Mouse (Mus musculus) megakaryocyte progenitor cell, adult 5-6 weeks (primary cell): ENCODE results near the gene Pip4p1. TPM values are rescaled to one million over a fixed set of nuclear protein-coding genes. Genes with fewer than 3 reads are reported as not detected.
"Not testable (repeated sequence)": the region's sequence is repeated elsewhere in the genome, so short reads cannot be mapped to it uniquely, and the experiment has no call there.

Experiments used
- ATAC-seq: replicated peaks from 2 replicates; pipeline ENCODE4 v1.8.0; 2016; ENCODE audit warnings: mild to moderate bottlenecking, moderate TSS enrichment, inconsistent platforms; ENCODE audit not compliant: poor library complexity
- total RNA-seq, 2 experiments: library from RNA; stranded (forward) in 1 of 2; stranded (reverse) in 1 of 2; fragments of 157-497, 149-512 nt in 1 of 2; fragments of 200-1000 nt in 1 of 2; gene quantifications; 2 replicates each; pipeline versions ENCODE4 v1.2.3 to v1.2.4; 2015 to 2017

Gene Pip4p1
- total RNA-seq, 2 experiments from 2014 or later, result 17.9 to 47.0 TPM

DNA sequence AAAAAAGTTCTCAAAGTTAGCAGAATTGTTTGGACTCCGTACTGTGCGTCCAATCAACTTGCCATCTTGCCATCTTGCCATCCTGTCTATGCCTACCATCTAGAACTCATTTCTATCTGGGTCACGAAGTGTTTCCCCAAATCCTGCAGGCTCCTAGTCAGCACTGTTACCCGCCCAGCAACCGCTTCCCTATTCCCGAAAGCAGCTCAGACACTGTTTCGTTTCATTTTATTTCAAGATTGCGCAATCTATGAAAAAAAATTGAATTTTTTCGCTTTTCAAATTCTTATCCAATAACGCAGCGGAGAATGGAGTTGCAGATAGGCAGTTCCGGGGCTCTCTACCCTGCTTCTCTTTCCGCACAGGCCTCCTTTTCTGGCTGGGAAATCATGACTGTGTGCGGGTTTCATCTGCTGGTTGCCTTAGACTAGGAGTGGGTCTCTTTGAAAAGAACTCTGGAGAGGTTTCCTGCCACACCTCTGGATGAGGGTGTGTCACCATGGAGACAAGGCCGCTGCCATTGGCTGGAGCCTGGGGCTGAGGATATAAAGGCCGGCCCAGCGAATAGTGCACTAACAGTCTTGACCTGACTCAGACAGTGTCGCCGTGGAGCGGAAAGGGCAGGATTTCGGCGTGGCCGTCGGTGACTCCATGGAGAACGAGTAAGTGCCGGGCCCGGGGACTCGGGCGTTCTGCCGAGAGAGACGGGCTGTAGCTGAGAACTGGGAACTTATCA, 13.4 kb upstream of the Pip4p1 start, which contains the start of gene Gm49342:
Gene Gm49342, plus strand, starts transcription at position 586 of the 736 bp plus-strand sequence.
- peak; percentile 83 for ATAC-seq

DNA sequence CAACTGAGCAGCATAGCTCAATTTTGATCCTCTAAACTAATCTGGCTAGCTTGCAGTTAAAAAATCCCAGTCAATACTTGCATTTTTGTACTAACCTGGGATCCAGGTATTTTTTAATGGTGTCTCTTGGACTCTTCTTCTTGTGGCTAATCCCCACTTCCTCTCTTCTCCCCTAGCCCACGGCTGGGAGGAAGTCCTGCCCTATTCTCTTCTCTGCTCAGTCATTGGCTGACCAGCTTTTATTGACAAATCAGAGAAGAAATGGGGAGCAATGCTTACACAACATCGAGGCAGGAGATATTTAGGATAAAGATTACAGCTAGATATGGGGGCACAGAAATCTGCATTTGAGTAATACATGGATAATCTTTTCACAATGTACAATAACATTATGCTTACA, 8.3 kb upstream of the Pip4p1 start:
- peak; percentile 83 for ATAC-seq

DNA sequence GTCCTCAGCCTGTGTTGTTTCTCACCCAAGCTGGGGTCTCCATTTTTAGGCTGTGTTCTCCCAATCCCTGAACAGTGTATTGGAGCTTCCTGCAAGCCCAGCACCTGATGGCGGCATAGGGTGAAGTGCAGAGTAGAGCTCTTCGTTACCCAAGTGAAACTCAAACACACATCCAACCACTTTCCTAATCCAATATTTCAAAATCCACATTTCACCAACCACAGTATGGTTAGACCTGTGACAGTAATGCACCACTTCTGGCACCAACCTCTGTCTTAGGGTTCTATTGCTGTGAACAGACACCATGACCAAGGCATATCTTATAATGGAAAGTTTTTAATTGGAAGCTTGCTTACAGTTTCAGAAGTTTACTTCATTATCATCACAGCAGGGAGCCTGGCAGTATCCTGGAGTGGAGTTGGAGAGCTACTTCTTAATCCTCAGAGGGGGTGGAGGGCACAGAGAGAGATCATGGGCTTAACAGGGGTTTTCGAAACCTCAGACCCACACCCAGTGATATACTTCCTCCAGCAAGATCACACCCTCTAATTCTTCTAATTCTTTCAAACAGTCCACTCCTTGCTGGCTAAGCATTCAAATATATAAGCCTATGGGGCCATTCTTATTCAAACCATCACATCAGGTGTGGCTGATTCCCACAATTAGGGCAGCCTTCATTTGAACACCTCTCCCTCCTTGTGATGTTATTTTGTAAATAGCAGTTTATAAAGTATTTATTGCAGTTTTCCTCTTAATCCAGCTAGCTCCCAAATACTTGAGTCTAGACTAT, 7.7 kb upstream of the Pip4p1 start:
- peak; percentile 62 for ATAC-seq

DNA sequence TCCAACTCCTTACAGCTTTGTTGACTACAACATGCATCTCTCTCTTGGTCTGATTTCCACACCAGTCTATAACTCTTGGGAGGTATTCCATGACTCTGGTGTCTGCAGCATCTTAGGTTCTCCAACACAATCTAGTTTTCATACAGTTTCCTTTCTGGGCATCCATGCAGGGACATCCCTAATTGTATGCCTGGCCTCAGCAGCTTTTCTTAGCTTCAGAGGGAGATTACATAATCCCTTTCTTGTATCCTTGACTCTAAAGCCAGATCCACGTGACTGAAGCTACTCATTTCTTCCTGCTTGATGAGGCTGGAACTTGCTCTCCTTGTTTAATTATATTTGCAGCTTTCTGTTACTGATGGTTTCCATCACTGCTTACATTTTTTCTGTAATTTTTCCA, 6.0 kb upstream of the Pip4p1 start:
- no peak for ATAC-seq

DNA sequence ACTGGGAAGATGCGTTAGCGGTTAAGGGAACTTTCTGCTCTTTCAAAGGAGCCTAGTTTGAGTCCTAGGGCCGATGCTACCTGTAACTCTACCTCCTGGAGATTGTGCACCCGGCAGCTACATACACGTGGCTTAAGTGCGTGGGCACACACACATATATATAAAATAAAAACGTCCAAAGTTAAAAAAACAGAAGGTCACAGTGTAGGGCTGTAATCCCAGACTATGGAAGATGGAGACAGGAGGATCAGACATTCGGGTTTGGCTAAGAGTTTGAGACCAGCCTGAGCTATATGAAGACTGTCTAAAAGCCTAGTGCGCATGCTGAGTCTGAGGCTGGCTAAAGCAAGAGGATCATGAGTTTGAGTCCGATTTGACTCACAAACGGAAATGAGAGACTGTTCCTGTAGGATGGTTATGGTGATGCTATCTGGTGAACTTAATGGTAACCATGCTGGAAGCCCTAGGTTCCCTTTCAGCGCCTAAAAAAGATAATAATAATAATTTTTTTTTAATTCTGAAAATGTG, 901 bp upstream of the Pip4p1 start:
- no peak; the same call in 1 of the 2 replicates for ATAC-seq

DNA sequence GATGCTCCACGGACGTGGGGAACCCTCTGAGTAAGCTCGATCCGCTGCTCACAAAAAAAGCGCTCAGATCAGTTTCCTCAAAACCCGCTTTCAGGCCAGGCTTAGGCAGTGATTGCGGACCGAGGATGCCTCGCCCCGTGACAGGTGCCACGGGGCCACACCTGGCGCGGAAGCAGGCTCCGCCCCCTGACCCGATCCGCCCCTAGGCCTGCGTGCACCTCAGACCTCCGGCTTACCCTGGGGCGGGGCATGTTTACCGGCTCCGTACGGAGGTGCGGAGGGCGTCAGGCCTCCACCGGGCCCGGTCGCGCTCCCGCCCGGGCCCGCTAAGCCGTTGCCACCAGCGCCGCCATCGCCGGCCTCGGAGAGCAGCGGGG, 291 bp downstream of the Pip4p1 start:
- 0 out of 2 replicates have a peak, but pooled peaks have one; percentile 7 for ATAC-seq

DNA sequence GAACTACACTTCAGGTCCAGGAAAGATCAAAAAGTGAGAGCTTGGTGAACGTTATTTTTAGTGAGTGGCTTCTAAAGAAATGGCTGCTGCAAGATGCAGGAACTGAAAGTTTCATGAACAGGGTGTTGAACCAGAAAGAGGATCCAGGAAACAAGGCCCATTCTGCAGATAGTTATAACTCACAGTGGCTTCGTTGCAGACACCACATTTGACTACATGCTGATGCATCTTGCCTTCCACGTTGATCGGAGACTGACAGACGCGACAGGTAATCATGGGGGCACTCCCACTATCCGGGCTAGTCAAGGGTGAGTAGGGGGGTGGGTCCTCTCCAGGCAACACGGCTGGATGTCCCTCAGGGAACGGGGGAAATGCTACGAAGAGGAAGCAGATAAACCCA, 705 bp downstream of the Pip4p1 start:
- no peak for ATAC-seq

DNA sequence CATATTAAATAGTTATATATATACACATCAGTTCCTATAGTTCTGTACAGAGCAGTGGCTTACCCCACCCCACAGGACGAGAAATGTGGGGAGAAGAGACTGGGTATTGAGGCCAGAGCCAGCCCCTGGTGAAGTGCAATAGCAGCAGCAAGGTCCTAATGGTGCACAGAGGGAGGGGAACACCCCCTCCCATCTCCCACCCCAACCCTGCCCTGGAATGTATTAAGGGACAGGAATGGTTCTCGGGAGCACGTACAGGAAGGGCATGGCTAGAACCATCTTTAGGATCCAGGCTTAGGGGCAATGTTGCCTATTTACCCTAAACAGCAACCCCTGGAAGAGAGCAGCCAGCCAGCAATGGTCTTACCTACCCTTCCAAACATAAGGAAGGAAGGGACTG, 3.3 kb downstream of the Pip4p1 start:
- no peak for ATAC-seq

DNA sequence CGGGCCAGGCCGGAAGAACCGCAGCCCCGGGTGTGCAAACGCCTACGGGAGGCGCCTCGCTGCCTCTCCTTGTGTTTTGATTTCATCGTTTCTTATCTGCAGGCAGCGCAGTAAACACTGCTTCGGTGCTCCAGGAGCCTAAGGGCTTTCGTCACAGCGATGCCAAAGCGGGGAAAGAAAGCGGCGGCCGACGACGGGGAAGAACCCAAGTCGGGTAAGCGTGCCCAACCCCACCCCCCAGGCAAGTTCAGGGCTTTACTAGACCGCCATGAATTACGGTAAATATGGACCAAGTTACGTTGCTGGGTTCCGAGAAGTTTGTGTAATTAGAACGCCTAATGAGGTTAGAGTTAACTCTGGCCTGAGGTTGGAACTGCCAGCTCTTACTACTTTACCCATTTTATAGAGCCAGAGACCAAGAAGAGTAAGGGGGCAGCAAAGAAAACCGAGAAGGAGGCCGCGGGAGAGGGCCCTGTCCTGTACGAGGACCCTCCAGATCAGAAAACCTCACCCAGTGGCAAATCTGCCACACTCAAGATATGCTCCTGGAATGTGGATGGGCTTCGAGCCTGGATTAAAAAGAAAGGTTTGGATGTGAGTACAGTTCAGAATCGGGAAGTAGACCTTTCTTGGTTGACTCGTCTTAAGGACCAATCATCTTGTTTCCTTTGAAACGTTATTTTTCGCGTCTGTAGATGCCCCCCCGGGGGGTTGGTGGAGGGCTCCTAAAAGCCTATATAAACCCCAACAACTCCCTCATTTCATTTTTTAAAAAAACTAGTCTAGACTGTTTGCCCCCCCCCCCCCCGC, 5.3 kb downstream of the Pip4p1 start:
- ATAC-seq, result peak; percentile 51

DNA sequence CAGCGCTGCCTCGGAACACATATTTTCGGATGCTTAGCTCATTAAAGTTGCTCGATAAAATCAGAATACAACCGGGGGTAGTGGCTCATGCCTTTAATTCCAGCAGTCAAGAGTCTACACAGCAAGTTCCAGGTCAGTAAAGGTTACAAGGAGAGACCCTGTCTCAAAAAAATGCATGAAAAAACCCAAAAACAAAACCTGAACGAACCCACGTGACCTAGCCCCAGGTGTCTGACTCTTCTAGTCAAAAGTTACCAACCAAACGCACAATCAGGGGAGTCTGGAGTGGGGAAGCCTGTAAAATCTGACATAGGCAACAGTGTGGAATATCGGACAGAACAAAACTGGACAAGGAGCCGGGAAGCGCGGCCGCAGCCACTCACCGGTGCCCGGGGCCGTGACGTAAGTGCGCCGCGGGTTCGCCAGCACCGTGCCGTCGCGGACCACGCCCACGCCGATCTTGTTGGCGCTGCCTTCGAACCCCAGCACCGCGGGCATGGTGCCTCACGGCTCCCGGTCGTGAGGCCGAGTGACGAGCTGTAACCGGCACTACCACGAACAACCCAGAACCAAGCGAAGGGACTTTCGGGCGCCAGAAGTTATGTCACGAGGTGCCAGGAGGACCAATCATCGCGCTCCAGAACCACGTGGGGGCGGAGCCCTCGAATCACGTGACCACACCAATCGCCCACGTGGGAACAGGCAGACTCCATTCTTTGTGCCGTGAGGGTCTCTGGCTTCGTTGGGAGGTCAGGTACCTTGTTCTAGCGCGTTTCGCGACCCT, 6.2 kb downstream of the Pip4p1 start, which contains the start of the genes Osgep and Apex1:
Gene Osgep, minus strand, starts transcription at position 613 of the 784 bp plus-strand sequence.
Gene Apex1, plus strand, starts transcription at position 688 of the 784 bp plus-strand sequence.
- ATAC-seq, result peak; percentile 86

DNA sequence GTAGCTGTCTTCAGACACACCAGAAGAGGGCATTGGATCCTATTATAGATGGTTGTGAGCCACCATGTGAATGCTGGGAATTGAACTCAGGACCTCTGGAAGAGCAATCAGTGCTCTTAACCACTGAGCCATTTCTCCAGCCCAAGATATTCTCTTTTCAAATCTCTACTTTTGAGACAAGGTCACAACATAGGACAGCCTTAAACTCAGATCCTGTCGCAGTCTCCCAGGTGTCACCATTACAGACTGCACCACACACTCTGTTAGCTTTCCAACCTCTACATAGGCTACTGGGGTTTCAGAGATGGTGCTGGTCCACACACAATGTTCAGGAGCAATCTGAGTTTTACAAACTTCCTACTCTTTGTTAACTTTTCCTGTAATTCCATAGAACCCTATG, 7.2 kb downstream of the Pip4p1 start:
- not testable (repeated sequence) for ATAC-seq

DNA sequence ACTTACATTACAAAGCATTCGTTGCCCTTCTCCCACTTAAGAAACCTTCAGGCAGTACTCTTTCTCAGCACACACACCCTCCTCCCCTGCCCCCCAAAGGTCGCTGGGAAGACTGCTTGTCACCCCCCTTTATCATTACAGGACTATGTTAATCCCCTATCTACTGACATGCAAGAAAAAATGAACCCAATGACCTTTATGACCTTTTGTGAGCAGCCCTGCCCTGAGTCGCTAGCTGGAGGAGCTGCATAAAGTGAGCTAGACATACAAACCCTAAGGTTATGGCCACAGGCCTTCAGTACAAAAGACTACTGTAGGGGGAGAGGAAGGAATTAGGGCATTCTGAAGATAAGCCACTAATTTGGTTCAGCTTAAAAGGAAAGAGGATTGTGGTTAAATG, 19.3 kb downstream of the Pip4p1 start:
- no peak for ATAC-seq

DNA sequence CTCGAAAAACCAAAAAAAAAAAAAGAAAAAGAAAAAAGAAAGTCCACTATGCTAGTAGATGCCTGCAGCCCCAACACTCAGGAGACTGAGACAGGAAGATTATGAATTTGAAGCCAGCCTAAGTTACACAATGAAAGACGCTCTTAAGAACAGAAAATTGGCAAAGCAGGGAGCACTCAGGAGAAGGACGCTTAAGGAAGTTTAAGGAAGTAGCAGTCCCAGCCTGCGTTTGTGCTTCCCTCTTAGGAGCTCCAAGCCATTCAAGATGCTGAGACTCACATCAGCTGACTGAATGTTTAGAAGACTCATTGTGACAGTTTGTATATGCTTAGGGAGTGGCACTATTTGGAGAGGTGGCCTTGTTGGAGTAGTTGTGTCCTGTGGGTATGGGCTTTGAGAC, 22.5 kb downstream of the Pip4p1 start:
- ATAC-seq, result no peak

DNA sequence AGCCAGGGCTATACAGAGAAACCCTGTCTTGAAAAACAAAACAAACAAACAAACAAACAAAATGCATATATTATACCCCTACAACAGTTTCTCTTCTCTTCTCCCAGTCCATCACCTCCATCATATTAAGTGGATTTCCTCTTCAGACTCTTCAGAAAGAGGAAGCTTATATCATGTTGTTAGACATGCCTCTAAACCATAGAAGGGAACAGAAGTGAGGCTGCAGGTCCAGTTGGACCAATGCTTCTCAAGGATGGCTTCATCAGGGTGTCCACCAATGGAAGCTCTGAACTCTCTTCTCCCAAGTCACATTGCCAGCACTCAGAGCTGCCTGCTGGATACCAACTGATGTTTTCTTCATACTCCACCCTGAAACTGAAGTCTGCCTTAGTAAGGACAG, 25.3 kb downstream of the Pip4p1 start:
- peak; percentile 59 for ATAC-seq

DNA sequence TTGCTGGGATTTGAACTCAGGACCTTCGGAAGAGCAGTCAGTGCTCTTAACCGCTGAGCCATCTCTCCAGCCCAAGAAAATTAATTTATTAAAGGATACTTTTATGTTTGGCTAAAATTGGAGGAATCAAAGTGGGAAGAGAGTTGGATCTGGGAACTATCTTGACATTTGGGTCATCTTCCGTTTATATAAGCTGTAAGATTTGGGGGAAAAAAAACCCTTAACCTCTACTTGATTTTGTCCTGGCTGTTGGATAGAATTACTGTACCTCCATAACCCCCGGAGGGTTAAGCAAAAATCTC, 25.9 kb downstream of the Pip4p1 start:
- ATAC-seq, result no peak

DNA sequence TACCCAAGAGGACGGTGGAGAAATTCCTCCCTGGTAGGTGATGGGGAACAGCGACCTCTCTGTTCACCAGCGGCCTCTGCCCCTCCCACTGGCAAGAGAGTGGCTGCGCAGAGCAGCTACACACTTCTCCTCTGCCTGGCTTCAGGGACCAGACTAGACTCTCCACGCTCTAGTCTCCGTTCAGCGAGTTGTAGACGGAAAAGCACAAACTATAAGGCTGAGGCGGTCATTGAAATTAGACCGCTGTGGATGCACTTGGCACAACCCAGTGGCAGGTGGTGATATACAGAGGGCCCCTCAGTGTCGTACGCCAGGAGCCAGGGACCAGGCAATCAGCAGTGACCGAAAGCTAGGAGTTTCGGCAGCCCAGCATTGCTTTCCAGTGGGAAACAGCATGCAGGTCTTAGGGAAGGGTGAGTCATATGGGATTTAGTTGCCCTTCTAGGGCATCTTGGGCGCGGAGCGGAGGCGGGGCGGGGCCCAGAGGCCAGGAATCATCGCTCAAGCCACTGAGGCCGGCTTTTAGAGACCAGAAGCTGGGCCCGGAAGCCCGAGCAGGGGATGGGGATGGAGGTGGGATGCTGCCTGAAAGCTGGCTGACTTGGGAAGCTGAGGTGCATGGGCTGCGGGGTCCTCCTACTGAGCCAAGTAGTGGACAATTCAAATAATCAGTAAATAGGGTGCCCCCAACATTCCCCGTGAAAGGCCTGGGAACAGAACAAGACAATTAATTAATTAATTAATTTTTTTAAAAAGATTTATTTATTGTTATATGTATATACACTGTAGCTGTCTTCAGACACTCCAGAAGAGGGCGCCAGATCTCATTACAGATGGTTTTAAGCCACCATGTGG, 26.5 kb downstream of the Pip4p1 start:
- peak; percentile 98 for ATAC-seq

DNA sequence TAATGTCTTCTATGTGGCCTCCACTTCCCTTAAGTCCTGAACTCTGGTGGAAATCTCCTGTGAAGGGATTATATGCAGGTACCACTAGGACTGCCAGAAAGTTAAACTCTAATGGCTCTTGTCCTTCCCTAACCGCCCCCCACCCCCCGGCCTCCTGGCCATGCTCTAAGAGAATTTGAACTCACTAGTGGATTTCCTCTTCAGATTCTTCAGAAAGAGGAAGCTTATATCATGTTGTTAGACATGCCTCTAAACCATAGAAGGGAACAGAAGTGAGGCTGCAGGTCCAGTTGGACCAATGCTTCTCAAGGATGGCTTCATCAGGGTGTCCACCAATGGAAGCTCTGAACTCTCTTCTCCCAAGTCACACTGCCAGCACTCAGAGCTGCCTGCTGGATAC, 32.7 kb downstream of the Pip4p1 start:
- ATAC-seq, result peak; percentile 27

DNA sequence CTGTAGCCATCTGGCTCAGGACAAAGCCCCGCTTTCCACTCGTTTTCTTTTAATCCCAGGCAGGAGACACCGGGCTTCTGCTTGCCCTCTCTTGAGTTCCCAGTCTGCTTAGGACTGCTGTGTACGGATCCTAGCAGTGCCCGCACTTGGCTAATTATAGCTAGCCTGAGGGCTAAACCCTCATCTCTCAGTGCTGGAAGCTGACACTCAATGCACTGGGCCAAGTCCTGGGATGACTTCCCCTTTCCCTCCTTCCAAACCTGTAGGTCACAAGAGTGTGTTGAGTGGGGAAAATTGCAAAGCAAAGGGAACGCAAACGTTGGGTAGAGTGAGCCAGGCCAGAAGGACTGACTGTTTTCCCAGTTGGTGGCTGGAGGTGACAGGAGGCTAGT, 33.3 kb downstream of the Pip4p1 start, which contains the start of gene Klhl33:
Gene Klhl33, minus strand, starts transcription at position 134 of the 392 bp plus-strand sequence.
- ATAC-seq, result peak; percentile 24; the same call in 1 of the 2 replicates

DNA sequence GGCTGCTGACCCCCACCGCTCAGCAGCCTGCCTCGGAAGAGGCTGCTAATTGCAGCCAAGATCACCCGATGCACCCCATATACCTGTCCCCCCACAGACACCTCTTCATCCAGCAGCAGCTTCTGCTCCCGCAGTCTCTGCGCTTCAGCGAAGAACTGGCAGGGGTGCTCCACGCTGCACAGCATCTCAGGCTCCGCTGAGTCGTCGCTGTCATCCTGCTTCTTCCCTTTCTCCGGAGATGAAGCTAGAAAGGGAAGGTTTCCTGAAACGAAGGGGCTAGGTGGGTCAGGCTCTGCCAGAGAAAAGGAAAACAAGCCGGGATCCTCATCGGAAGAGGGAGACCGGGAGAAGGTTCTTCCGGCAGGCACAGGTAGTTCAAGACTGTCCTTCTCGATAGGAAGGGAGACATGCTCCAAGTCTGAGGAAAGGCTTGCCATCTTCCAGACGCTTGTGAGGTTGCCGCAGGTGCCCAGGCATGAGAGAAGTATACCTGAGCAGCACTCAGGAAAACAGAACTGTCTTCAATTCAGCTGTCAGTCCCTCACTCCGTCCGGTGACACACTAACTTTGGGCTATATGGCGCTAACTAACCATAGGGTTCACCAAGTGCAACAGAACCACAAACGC, 33.8 kb downstream of the Pip4p1 start:
- no peak for ATAC-seq
